Mouse (Mus musculus) forebrain, embryonic 16.5 days (tissue): ENCODE results near the gene Thap11. TPM values are rescaled to one million over a fixed set of nuclear protein-coding genes. Genes with fewer than 3 reads are reported as not detected.

Source experiments
- ATAC-seq: fragments of 200-750 bp; cut with Nextera tagmentation; 2 replicates; pipeline ENCODE4 v1.8.0; 2017; ENCODE audit warnings: mild to moderate bottlenecking, moderate library complexity
- H3K27ac ChIP-seq: fragments of 300-500 bp; sonication (generic); 2 replicates; pipeline ENCODE4 v1.5.1; 2014; ENCODE audit warnings: low read length, control low read depth
- H3K27me3 ChIP-seq: fragments of 300-500 bp; sonication (generic); replicated peaks from 2 replicates; pipeline ENCODE4 v1.6.1; 2014; ENCODE audit warnings: low read length; ENCODE audit not compliant: control insufficient read depth, insufficient read depth
- H3K36me3 ChIP-seq: fragments of 300-500 bp; sonication (generic); 2 replicates; pipeline ENCODE4 v1.6.1; 2014; ENCODE audit not compliant: control insufficient read depth, insufficient read depth
- H3K4me1 ChIP-seq: fragments of 300-500 bp; sonication (generic); replicated peaks from 2 replicates; pipeline ENCODE4 v1.6.1; 2014; ENCODE audit warnings: low read length; ENCODE audit not compliant: control insufficient read depth, insufficient read depth
- H3K4me2 ChIP-seq: fragments of 300-500 bp; sonication (generic); 2 replicates; pipeline ENCODE4 v1.6.1; 2014; ENCODE audit warnings: mild to moderate bottlenecking, low read length, control low read depth
- H3K4me3 ChIP-seq: fragments of 300-500 bp; sonication (generic); replicated peaks from 2 replicates; pipeline ENCODE4 v1.5.1; 2014; ENCODE audit warnings: mild to moderate bottlenecking, low read length, control low read depth
- H3K9ac ChIP-seq: fragments of 300-500 bp; sonication (generic); replicated peaks from 2 replicates; pipeline ENCODE4 v1.6.1; 2014; ENCODE audit warnings: low read depth, low read length, control low read depth
- H3K9me3 ChIP-seq: fragments of 300-500 bp; sonication (generic); 2 replicates; pipeline ENCODE4 v1.6.1; 2016; ENCODE audit warnings: low read length; ENCODE audit not compliant: control insufficient read depth
- WGBS: fragments of 180-500 bp; shearing (Covaris S2); extraction: QIAGEN DNeasy Blood & Tissue Kit; methylation state at CpG from one replicate; pipeline ENCODE4 v1.1.7; 2014; 5-methylcytosine and 5-hydroxymethylcytosine counted together
- polyA plus RNA-seq: library from polyadenylated mRNA; unstranded; fragments of >200 nt; fragmentation: Nextera tagmentation; extraction: Ambion mirVana; gene quantifications from 2 replicates; pipeline ENCODE4 v1.2.1, GENCODE M21; 2015

The Thap11 gene
- polyA plus RNA-seq, 1 experiment from 2014 or later = 63.8 TPM

DNA sequence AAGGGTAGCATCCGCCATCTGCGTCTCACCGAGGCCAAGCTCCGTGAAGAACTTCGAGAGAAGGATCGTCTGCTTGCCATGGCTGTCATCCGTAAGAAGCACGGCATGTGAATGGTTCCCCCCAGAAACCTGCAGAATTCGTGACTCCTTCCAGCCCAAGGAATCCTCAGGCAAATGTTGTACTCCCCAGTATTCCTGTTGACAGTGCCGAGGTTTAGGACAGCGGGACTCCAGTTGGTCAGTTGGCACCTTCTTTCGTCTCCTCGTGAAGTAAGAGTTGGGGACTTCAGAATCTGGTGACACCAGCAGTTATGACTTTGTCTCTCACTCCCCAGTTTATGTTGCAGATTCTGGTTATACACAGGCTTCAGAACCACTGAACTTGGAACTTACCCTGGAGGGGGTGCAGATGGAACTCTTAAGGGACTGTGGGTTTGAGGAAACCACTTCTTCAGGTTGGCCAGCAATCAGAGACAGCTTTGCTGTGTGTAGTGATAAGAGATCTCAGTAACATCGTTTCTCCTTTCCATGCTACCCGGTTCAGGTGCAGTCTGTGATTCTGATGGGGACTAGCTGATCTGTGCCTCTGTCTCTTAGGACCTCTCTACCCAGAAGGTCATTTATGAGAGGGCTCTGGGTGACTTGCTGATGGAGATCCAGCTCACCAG, 1.4 kb downstream of the Thap11 start:
- WGBS = 20% methylated on average over 15 of the region's 15 CpGs
- no peak for ATAC-seq
- no peaks in the 10 kb centered on the region for H3K27me3 ChIP-seq
- no peaks in the 10 kb centered on the region for H3K9me3 ChIP-seq
- H3K9ac ChIP-seq = peak overlapping the region; percentile 75
- H3K4me2 ChIP-seq = peak overlapping the region; percentile 93
- no peaks in the 10 kb centered on the region for H3K36me3 ChIP-seq
- H3K27ac ChIP-seq = no peak overlapping the region
- peak overlapping the region; percentile 86 for H3K4me3 ChIP-seq
- H3K4me1 ChIP-seq = peaks cover 40% of the 10 kb centered on the region

DNA sequence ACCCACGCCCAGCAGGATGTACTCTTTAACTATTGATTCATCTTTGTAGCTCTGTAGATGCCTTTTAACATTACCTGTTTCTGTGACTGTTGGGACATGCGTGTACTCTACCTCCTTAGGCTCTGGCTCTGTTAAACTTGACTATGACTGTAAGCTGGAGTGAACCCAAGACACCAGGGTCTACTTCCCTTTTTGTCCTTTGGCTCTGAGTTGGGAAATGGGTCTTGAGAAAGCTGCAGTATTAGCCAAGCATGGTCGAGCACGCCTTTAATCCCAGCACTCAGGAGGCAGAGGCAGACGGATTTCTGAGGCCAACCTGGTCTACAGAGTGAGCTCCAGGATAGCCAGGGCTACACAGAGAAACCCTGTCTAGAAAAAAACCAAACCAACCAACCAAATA, 3.6 kb downstream of the Thap11 start:
- no peak overlapping the region for H3K9ac ChIP-seq
- H3K9me3 ChIP-seq = no peaks in the 10 kb centered on the region
- no peaks in the 10 kb centered on the region for H3K36me3 ChIP-seq
- H3K4me2 ChIP-seq = no peak overlapping the region
- no peak for ATAC-seq
- no peak overlapping the region for H3K27ac ChIP-seq
- H3K4me1 ChIP-seq = peaks cover 53% of the 10 kb centered on the region
- WGBS = 89% methylated on average over 5 of the region's 5 CpGs
- no peak overlapping the region for H3K4me3 ChIP-seq
- no peaks in the 10 kb centered on the region for H3K27me3 ChIP-seq

DNA sequence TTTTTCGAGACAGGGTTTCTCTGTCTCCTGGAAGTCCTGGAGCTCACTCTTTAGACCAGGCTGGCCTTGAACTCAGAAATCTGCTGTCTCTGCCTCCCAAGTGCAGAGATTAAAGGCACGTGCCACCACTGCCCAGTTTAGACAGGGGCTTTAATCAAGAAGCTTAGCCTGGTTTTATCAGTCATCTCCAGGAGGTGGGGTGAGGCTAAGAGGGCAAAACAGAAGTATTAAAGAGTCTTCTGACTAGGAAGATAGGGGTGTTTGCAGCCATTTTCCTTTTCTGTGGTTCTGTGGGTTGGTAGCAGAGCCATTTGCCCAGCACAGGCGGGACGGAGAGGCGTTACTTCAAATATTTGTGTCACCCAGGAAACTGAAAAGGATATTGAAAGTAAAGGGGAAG, 4.4 kb downstream of the Thap11 start:
- Histone ChIP-seq H3K27ac (no peak overlapping the region), H3K36me3 (no peaks in the 10 kb centered on the region), H3K4me1 (peaks cover 57% of the 10 kb centered on the region), H3K27me3 (no peaks in the 10 kb centered on the region), H3K4me3 (no peak overlapping the region), H3K9me3 (no peaks in the 10 kb centered on the region), H3K4me2 (no peak overlapping the region), H3K9ac (no peak overlapping the region)
- 83% methylated on average over 5 of the region's 5 CpGs for WGBS
- no peak for ATAC-seq

DNA sequence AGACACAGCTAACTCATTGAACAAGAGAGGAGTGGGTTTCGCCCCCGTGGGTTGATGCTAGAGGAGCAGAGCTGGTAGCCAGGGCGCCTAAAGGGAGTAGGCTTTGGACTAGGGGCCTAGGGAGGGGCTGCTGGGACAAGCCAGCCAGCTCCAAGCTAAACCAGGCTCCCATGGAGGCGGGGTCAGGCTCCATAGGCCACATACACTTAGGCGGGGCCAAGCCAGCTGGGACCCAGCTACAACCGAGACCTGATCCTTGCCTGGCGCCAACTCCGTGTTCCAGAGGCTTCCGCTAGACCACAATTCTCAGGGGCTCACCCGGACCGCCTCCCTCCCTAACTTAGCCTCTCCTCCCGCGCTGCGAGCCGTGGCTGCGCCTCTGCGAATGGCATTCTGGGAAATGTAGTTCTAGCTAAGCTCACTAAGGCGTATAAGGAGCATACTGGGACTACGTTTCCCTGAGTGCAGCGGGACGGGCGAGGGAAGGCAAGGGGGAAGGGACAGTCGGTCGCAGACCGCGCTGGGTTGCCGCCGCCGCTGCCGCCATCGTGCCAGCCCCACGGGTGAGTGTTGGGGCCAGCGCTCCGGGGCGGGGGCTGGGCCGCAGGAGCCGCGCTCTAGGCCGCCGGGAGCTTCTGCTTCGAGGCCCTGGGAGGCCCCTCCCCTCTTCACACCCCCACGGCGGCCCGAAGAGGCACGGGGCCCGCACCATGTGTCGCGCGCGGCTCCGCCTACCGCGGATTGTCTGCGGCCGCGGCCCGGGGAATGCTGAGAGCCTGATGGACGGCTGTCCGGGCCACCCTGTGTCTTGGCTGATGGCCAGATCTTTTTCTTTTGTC, 5.4 kb downstream of the Thap11 start, which contains the start of gene Nutf2:
Nutf2 (plus strand) TSS at position 438 of the 839 bp plus-strand sequence.
- H3K27ac ChIP-seq = peak within 1 kb of the TSS; percentile 88
- WGBS = under 1% methylated on average over 58 of the region's 59 CpGs
- peaks cover 56% of the 10 kb centered on the region for H3K4me1 ChIP-seq
- peak; percentile 99 for ATAC-seq
- no peaks in the 10 kb centered on the region for H3K27me3 ChIP-seq
- H3K4me3 ChIP-seq = peak within 1 kb of the TSS; percentile 97
- H3K9ac ChIP-seq = peak within 1 kb of the TSS; percentile 90
- peak within 1 kb of the TSS; percentile 71 for H3K4me2 ChIP-seq
- H3K36me3 ChIP-seq = no peaks in the 10 kb centered on the region
- H3K9me3 ChIP-seq = no peaks in the 10 kb centered on the region

DNA sequence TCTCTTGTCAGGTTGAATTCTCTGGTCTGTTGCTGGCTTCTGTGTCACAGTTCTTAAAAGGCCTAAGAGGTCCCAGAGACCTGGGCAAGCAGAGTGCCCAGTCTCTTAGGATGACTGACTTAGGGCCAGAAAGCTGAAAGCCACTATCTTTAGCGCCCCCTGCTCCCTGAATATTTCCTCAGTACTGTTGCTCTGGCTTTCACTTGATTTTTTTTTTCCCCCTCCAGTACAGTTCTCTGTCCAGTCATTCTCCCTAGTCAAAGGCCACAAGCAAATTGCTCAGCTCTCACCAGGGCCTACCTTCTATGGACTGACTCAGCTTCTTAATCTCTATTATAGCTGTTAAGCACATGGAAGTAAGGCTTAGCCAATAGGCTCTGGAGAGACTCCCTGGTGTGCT, 7.0 kb downstream of the Thap11 start:
- peak overlapping the region; percentile 71 for H3K4me2 ChIP-seq
- ATAC-seq = no peak
- 0% methylated on average over 1 of the region's 1 CpGs for WGBS
- H3K27ac ChIP-seq = no peak overlapping the region
- H3K9ac ChIP-seq = peak overlapping the region; percentile 90; the same call in 1 of the 2 replicates
- no peaks in the 10 kb centered on the region for H3K9me3 ChIP-seq
- peak overlapping the region; percentile 97 for H3K4me3 ChIP-seq
- peaks cover 7% of the 10 kb centered on the region for H3K36me3 ChIP-seq
- H3K27me3 ChIP-seq = no peaks in the 10 kb centered on the region
- H3K4me1 ChIP-seq = peaks cover 44% of the 10 kb centered on the region

DNA sequence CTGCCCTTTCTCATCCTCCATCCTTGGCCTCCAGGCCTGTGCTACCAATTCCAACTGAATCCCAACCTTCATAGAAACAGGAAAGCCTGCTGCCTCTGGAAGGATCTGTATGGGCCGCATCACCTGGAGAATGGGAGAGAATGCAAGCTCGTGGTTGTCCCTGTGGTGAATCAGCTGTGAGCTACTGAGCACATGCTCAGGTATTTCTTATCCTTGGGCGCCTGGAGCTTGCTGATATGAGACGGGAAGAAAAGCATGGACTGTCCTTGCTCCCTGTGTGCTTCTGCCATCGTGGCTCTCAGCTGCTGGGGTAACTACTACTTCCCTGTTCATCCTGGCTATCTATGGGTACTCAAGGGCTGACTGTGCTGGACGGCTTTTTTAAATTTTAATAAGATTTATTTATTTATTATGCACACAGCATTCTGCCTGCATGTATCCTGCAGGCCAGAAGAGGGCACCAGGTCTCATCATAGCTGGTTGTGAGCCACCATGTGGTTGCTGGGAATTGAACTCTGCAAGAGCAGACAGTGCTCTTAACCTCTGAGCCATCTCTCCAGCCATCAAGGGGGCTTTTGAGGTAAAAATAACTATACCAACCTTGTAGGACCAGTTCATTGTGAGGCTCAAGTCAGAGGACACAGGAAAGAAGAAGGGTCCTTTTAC, 11.6 kb downstream of the Thap11 start:
- Histone ChIP-seq H3K9ac (no peak overlapping the region), H3K27ac (no peak overlapping the region), H3K36me3 (peaks cover 12% of the 10 kb centered on the region), H3K27me3 (no peaks in the 10 kb centered on the region), H3K4me2 (no peak overlapping the region), H3K4me3 (no peak overlapping the region), H3K9me3 (no peaks in the 10 kb centered on the region), H3K4me1 (peaks cover 18% of the 10 kb centered on the region)
- 87% methylated on average over 6 of the region's 6 CpGs for WGBS
- no peak for ATAC-seq

DNA sequence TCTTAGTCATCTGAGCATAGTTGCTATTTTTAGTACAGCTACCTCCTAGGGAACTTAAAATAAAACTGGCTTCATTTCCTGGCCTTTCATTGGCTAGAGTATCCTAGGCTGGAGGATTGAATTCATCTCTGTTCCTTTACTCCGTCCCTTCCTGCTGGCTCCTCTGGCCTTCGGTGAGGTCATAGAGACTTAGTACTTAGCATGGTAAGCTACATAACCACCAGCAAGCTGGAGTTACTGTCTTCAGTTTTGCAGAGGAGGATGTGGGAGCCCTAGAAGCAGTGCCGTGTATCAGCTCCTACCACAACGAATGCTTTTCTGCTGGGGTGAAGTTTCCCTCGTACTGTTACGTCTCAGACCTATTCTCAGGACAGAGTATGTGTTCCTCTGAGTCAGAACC, 19.4 kb downstream of the Thap11 start:
- H3K36me3 ChIP-seq = peaks cover 27% of the 10 kb centered on the region

DNA sequence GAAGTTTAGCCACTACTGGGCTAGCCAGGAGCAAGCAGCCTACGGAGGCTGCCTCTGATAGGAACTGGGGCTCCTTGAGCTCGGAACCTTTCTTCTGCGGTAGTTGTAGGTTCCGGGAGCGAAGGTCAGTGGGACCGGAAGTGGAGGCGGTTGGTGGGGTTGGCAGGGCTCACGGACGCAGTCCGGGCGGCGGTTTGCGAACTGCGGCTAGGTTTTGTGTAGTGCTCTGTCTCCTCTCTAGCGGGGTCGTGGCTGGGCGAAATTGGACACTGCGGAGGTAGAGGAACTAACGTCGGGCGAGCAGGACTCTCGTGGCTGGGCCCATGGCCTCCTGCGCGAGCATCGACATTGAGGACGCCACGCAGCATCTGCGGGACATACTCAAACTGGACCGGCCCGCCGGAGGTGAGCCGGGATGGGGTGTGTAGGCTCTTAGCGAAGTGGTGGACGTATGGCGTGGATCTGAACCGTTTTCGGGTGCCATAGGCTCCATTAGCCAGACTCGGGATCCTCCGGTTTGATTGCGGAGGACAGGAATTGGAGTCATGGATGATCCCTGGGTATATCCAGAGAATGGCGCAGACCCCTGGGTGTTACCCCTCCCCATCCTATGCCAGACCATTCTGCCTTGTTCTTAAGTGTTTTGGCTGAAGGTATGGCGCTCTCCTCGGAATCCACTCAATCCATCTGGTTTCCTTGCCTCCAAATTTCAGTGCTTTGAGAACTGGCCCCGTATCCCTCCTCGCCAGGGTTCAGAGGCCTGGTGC, 26.0 kb downstream of the Thap11 start, which contains the start of gene Edc4:
Edc4 (plus strand) TSS at position 128 of the 767 bp plus-strand sequence.
- H3K9ac ChIP-seq = peak within 1 kb of the TSS; percentile 75
- H3K4me1 ChIP-seq = peaks cover 24% of the 10 kb centered on the region
- H3K4me2 ChIP-seq = peak within 1 kb of the TSS; percentile 77
- under 1% methylated on average over 45 of the region's 45 CpGs for WGBS
- no peaks in the 10 kb centered on the region for H3K9me3 ChIP-seq
- peaks cover 33% of the 10 kb centered on the region for H3K36me3 ChIP-seq
- H3K27ac ChIP-seq = no peak within 1 kb of the TSS
- H3K4me3 ChIP-seq = peak within 1 kb of the TSS; percentile 62
- H3K27me3 ChIP-seq = no peaks in the 10 kb centered on the region
- ATAC-seq = peak; percentile 86

More for the DNA sequence above, 19.4 kb downstream of the Thap11 start:
- no peaks in the 10 kb centered on the region for H3K9me3 ChIP-seq
- no peak overlapping the region for H3K27ac ChIP-seq
- no peak overlapping the region for H3K4me3 ChIP-seq
- no peaks in the 10 kb centered on the region for H3K27me3 ChIP-seq
- 90% methylated on average over 6 of the region's 6 CpGs for WGBS
- no peak overlapping the region for H3K4me2 ChIP-seq
- no peak for ATAC-seq
- no peak overlapping the region for H3K9ac ChIP-seq
- no peaks in the 10 kb centered on the region for H3K4me1 ChIP-seq
